In the genomic region with DNA sequence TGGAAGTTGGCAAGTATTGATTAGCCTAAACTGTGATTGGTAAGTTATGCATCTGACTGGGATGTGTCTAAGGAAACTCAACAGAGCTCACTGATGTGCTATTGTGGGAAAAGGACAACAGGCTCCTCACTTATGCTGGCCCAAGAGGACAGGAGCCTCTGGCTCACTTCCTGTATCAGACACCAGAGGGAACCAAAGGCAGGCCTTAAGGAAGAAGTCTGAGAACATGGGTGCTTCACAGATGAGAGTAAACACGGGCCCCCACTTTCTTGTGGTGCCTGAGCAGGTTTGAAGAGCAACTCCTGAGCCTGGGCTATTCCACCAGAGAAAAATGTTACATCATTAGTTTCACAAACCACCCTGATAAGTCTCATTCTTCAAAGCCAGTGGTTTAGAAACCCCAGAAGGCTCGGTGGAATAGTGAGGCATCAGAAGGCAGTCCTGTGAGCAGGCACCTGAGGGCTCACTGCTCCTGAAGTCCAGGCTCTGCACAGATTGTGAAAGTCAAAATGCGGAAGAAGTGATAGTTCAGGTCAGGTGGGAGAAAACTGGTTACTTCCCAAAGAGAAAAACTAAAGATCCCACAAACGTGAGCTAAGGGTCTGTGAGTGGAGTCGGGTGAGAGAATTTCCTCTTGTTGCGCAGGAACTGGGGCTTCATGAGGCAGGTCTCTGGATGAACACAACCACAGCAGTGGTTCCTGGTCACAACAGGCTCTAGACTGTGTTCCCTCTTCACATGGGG, we compare ENCODE assay signal across 10 mouse cellular contexts. TPM values are rescaled to one million over a fixed set of nuclear protein-coding genes. Genes with fewer than 3 reads are reported as not detected.
DNase-seq lines count a peak whose midpoint lies in the region; ATAC-seq and TF ChIP-seq lines count a peak whose summit lies in the region.
"Had no signal": no experiment of that assay in that cellular context is flagged by ENCODE, and none has a peak within 500 bp of the region (broad histone marks: within the 10 kb centered on the region; RNA-seq: fewer than 3 reads in every experiment).

No protein-coding gene starts in this region.

- H3K27me3 ChIP-seq in intestine, postnatal 0 days (replicated peaks; ENCODE audit: control insufficient read depth, insufficient read depth, low read length): no peaks in the 10 kb centered on the region
- no peaks in the 10 kb centered on the region for H3K27me3 ChIP-seq in intestine, embryonic 16.5 days (replicated peaks; ENCODE audit: control insufficient read depth, insufficient read depth, low read length)
- no peaks in the 10 kb centered on the region for H3K27me3 ChIP-seq in forebrain, embryonic 11.5 days (ENCODE audit: control insufficient read depth, insufficient read depth, low read length)
- H3K27me3 ChIP-seq: limb, embryonic 13.5 days had no signal

- no peaks in the 10 kb centered on the region for H3K4me1 ChIP-seq in intestine, postnatal 0 days (replicated peaks; ENCODE audit: control insufficient read depth, insufficient read depth, low read length)
- H3K4me1 ChIP-seq in intestine, embryonic 16.5 days (ENCODE audit: control insufficient read depth, insufficient read depth, low read length): no peaks in the 10 kb centered on the region
- H3K4me1 ChIP-seq in forebrain, embryonic 11.5 days (replicated peaks; ENCODE audit: control insufficient read depth, insufficient read depth, low read length): no peaks in the 10 kb centered on the region
- H3K4me1 ChIP-seq: limb, embryonic 13.5 days had no signal

- H3K9ac ChIP-seq in intestine, postnatal 0 days (ENCODE audit: low read depth, low read length): no peak overlapping the region
- H3K9ac ChIP-seq in intestine, embryonic 16.5 days (ENCODE audit: low read depth, low read length): no peak overlapping the region
- H3K9ac ChIP-seq in forebrain, embryonic 11.5 days (ENCODE audit: low read length): no peak overlapping the region
- H3K9ac ChIP-seq: limb, embryonic 13.5 days had no signal

- H3K36me3 ChIP-seq in intestine, postnatal 0 days (ENCODE audit: control insufficient read depth, insufficient read depth): no peaks in the 10 kb centered on the region
- no peaks in the 10 kb centered on the region for H3K36me3 ChIP-seq in intestine, embryonic 16.5 days (ENCODE audit: control insufficient read depth, insufficient read depth, low read length)
- no peaks in the 10 kb centered on the region for H3K36me3 ChIP-seq in forebrain, embryonic 11.5 days (ENCODE audit: control insufficient read depth, insufficient read depth, low read length)
- H3K36me3 ChIP-seq: limb, embryonic 13.5 days had no signal

- no peak for ATAC-seq in intestine, postnatal 0 days
- no peak for ATAC-seq in intestine, embryonic 16.5 days
- peak; percentile 78 for ATAC-seq in megakaryocyte progenitor cell, adult 5-6 weeks (replicated peaks; ENCODE audit: poor library complexity)
- no peak for ATAC-seq in forebrain, embryonic 11.5 days (replicated peaks; ENCODE audit: low FRiP score)

- H3K4me3 ChIP-seq in intestine, postnatal 0 days (ENCODE audit: low read depth, low read length): no peak overlapping the region
- H3K4me3 ChIP-seq in intestine, embryonic 16.5 days (ENCODE audit: low read length): no peak overlapping the region
- no peak overlapping the region for H3K4me3 ChIP-seq in forebrain, embryonic 11.5 days (ENCODE audit: low read depth, low read length)
- H3K4me3 ChIP-seq: limb, embryonic 13.5 days had no signal

- DNase-seq in B cell, adult 2 months: peak; percentile 51 to 53
- peak; percentile 27 for DNase-seq in gastrocnemius, postnatal 10 days
- no peak for DNase-seq in forebrain, embryonic 11.5 days (ENCODE audit: low spot score)
- DNase-seq in urinary bladder, postnatal 10 days (ENCODE audit: low spot score): no peak
- no peak for DNase-seq in liver

- no peaks in the 10 kb centered on the region for H3K9me3 ChIP-seq in intestine, postnatal 0 days (ENCODE audit: control insufficient read depth)
- H3K9me3 ChIP-seq in intestine, embryonic 16.5 days (ENCODE audit: control insufficient read depth, low read length): no peaks in the 10 kb centered on the region
- H3K9me3 ChIP-seq in forebrain, embryonic 11.5 days (ENCODE audit: control insufficient read depth, low read length): no peaks in the 10 kb centered on the region
- H3K9me3 ChIP-seq: limb, embryonic 13.5 days had no signal

- H3K27ac ChIP-seq in intestine, postnatal 0 days (ENCODE audit: low read depth, low read length): no peak overlapping the region
- H3K27ac ChIP-seq in intestine, embryonic 16.5 days (ENCODE audit: low read length): no peak overlapping the region
- no peak overlapping the region for H3K27ac ChIP-seq in forebrain, embryonic 11.5 days (ENCODE audit: low read depth, low read length)
- H3K27ac ChIP-seq: limb, embryonic 13.5 days had no signal

- H3K4me2 ChIP-seq in intestine, postnatal 0 days (replicated peaks; ENCODE audit: low read depth): no peak overlapping the region
- H3K4me2 ChIP-seq in intestine, embryonic 16.5 days (ENCODE audit: low read depth, low read length): no peak overlapping the region
- H3K4me2 ChIP-seq in forebrain, embryonic 11.5 days (ENCODE audit: low read depth, low read length, severe bottlenecking): no peak overlapping the region
- H3K4me2 ChIP-seq: limb, embryonic 13.5 days had no signal

- peak; percentile 50 for TF ChIP-seq CTCF in intestine, postnatal 0 days (IDR thresholded peaks at IDR 0.05; ENCODE audit: low read depth)

- 80% methylated on average over 6 of the region's 6 CpGs for WGBS in intestine, postnatal 0 days
- 85% methylated on average over 6 of the region's 6 CpGs for WGBS in intestine, embryonic 16.5 days
- 86% methylated on average over 6 of the region's 6 CpGs for WGBS in forebrain, embryonic 11.5 days

RNA-seq across cellular contexts. Expression of gene Il12a, which starts 43.9 kb away (rescaled TPM):
- polyA plus RNA-seq in intestine, postnatal 0 days (2015; fragmentation: Nextera tagmentation; extraction: Ambion mirVana): not detected in 2 replicates
- not detected in 2 replicates for polyA plus RNA-seq in intestine, embryonic 16.5 days (2015; fragmentation: Nextera tagmentation; extraction: Ambion mirVana)
- total RNA-seq in gastrocnemius, postnatal 10 days (2021): 1 to 10 TPM; 4.7 to 6.2 TPM
- 41.2 and 51.4 TPM in 2 replicates for total RNA-seq in megakaryocyte progenitor cell, adult 5-6 weeks (2015)
- total RNA-seq in megakaryocyte progenitor cell, adult 5-6 weeks (2017): 30.2 and 46.1 TPM in 2 replicates
- 0.31 and 0.36 TPM in 2 replicates for polyA plus RNA-seq in forebrain, embryonic 11.5 days (2014; fragmentation: Nextera tagmentation; extraction: Ambion mirVana)
- polyA plus RNA-seq: neural tube, embryonic 14.5 days had no signal

Comparison
In these comparisons a context has a peak if more than half of its experiments do, and no peak if none do; other contexts are left out.
1. DNase-seq: peak in B cell, adult 2 months (2 of 2) and gastrocnemius, postnatal 10 days (single experiment); none in forebrain, embryonic 11.5 days (single experiment), urinary bladder, postnatal 10 days (single experiment) and liver (single experiment).